Mouse (Mus musculus): ENCODE data around the gene Ccdc8. TPM values are rescaled to one million over a fixed set of nuclear protein-coding genes. Genes with fewer than 3 reads are reported as not detected.
"Not testable (repeated sequence)": the region's sequence is repeated elsewhere in the genome, so short reads cannot be mapped to it uniquely, and the experiment has no call there.

Ccdc8 gene
- total RNA-seq (2021), result 10 to 100 TPM in 1 of 2 experiments, 1 to 10 TPM in 1; 9.8 to 10.3 TPM
- long read RNA-seq, experiment 1, full-length matches to known transcripts, result 3 of 4 reads
- long read RNA-seq, experiment 1, partial matches to known transcripts, result 0 of 4 reads
- long read RNA-seq, experiment 1, other reads (novel, unspliced or antisense), result 1 of 4 reads
- long read RNA-seq, experiment 2, full-length matches to known transcripts, result 2 of 2 reads
- long read RNA-seq, experiment 2, partial matches to known transcripts, result 0 of 2 reads
- long read RNA-seq, experiment 2, other reads (novel, unspliced or antisense), result 0 of 2 reads

- DNase-seq, result no peak
- intact Hi-C loops (cut with DNase I), result no loop called here
These were observed at the start of gene Ccdc8 for GRCm38 (mm10) chr7:16992451-16992807. TSS of gene Ccdc8 (plus strand) at chr7:16992708.

GRCm38 (mm10) chr7:16942861-16943260 is 49.6 kb upstream of the Ccdc8 start:
- no peak for DNase-seq
- intact Hi-C loops (cut with DNase I), result no loop called here

- peak; percentile 85 to 86 for DNase-seq
- intact Hi-C loops (cut with DNase I), result no loop called here
These were observed 48.3 kb upstream of the Ccdc8 start, which contains the start of gene Pnmal2 for GRCm38 (mm10) chr7:16944061-16944807. TSS of gene Pnmal2 (plus strand) at chr7:16944682.

DNA sequence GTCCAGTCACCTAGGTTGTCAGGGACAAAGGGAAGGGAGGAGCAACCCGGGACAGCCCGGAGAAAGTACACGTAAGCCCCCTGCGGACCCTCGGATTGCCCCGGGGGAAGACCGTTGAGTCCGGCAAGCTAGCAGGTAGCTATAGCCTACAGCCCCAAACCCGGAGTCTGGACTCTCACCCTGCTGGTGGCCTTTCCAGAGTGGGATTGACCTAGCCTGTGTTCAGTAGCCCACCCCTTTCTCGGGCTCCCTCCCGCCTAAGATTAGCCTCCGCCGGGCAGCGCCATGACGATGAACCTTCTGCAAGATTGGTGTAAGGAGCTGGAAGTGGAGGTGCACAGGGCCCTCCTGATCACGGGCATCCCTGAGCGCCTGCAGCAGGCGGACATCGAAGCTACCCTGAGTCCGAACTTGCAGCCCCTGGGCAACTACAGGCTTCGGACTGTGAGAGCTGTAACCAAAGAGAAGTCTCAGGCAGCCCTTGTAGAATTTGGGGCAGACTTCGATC is 47.6 kb upstream of the Ccdc8 start:
- intact Hi-C loops (cut with DNase I), result no loop called here
- DNase-seq, result no peak

DNA sequence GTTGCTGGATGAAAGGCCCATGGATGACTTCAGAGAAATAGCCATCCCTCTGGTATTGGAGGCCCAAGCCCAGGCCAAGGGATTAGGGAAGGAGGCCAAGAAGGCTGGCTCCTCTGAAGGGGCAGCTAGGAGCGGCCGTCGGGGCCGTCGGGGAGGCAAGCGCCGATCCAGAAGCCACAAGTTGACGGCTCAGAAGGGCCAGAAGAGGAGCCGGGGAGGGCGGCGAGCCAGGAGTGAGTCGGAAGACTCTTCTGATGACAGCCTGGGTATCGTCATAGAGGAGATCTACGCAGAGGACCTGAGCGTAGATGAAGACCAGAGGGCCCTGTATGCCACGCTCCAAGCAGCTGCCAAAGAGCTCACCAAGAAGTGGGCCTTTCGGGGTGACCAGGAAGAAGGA is 47.1 kb upstream of the Ccdc8 start:
- intact Hi-C loops (cut with DNase I), result no loop called here
- DNase-seq, result no peak

GRCm38 (mm10) chr7:16946441-16947348 is 45.8 kb upstream of the Ccdc8 start:
- intact Hi-C loops (cut with DNase I), result loop anchor here (1.0 kb wide), 1 partner anchor 14 kb away; no protein-coding TSS in a partner anchor
- DNase-seq, result peak; percentile 47 to 48

GRCm38 (mm10) chr7:16947349-16947895 is 45.1 kb upstream of the Ccdc8 start:
- intact Hi-C loops (cut with DNase I), result no loop called here
- DNase-seq, result peak; percentile 41 to 43

GRCm38 (mm10) chr7:16947959-16948361 is 44.5 kb upstream of the Ccdc8 start:
- intact Hi-C loops (cut with DNase I), result no loop called here
- DNase-seq, result peak; percentile 68 to 71

DNA sequence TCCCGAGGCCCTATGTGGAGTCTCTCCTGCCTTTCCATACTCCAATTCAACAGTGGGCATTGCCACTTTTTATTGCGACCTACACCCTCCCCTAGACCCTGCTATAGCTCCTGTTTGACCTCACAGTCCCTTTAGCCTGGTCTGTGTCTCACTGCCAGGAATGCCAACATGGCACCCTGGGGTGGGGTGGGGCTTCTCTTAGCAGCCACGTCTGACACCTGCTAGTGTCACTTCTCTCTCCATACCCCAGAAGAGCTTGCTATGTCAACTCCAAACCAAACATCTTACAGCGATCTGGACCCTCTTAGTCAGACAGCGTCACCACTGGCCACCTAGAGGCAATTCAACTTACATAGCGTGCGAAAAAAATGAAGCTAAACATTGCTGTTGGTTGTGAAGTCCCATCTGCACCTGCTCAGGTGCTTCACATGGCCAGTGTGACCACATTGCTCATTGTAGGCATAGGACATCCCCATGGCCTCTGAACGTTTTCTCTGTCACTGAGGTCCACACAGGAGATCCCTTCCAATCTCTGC is 43.5 kb upstream of the Ccdc8 start:
- intact Hi-C loops (cut with DNase I), result no loop called here
- DNase-seq, result no peak

DNA sequence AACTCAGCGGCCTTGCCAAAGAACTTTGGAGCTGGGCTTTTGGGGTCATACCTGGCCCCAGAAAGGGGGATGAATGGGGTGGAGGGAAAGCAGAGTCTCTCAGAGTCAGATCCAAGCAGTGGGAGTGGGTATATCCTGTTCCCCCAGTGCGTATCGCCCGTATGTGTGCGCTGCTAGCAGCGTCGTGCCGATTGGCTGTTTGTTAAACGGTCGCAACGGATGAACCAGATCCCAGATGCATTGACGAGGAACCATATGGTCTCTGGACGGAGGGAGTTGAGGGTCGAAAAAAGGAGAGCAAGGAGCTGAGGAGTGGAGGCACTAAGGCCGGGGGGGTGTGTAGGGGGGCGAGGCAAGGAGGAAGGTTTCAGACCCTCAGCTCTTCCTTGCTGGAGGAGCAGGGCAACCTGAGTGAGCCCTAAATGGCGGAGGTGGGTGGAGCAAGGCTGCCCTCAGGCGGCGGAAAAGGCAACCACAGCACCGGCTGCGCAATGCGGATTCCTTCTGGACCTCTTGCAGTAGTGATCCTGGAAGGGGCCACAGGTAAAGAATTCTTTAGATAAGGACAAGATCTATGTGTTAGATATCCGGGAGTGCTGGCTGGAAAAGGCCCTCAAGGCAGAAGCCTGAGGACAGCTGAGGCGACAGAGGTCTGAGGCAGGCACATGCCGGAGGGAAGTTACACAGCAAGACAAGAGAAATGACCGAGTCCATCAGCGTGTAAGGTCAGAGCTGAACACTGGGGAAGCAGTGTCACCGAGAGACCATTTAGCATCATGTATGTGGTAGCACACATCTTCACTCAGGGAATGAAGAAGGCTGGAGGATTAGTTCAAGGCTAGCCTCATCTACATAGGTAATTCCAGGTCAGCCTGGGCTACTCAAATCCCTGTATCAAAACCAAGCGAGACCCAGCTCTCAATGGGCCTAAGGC is 42.3 kb upstream of the Ccdc8 start:
- intact Hi-C loops (cut with DNase I), result loop anchor here (1.0 kb wide), 1 partner anchor 49 kb away; no protein-coding TSS in a partner anchor
- DNase-seq, result peak; percentile 78 to 83

DNA sequence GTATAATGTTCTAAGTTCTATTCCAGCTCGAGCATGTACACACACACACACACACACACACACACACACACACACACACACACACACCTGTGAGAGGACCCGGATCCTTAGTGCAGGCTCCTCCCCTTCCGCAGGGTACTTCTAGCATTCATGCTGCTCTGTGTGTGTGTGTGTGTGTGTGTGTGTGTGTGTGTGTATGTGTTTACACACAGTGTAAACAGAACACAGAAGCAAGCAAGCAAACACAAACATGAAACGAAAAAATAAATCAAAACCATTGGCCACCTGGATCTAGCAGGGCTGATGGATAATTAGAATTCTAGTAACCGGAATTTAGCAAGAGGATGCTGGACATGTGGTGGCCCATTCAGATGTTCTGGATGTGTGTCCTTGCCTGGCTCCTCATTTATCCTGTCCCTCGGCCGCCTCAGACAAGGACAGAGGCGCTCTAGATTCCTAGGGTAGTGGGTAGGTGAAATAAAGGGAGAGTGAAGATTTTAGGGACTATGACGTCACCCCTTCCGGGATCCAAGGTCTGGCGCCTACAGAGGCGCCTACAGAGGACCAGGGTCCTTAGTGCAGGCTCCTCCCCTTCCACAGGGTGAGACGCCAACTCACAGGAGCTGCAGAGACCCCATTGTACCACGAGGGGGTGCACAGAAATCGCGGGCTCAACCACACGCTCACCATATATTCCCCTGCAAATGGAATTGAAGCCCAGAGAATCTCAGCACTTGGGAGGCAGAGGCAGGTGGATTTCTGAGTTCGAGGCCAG is 41.5 kb upstream of the Ccdc8 start:
- intact Hi-C loops (cut with DNase I), result loop anchor here (1.0 kb wide), 4 partner anchors 20 to 115 kb away; no protein-coding TSS in a partner anchor
- DNase-seq, result peak; percentile 79 to 85

- DNase-seq; intact Hi-C loops (cut with DNase I): not testable (repeated sequence)
These were observed 38.7 kb upstream of the Ccdc8 start for GRCm38 (mm10) chr7:16953776-16954175.

DNA sequence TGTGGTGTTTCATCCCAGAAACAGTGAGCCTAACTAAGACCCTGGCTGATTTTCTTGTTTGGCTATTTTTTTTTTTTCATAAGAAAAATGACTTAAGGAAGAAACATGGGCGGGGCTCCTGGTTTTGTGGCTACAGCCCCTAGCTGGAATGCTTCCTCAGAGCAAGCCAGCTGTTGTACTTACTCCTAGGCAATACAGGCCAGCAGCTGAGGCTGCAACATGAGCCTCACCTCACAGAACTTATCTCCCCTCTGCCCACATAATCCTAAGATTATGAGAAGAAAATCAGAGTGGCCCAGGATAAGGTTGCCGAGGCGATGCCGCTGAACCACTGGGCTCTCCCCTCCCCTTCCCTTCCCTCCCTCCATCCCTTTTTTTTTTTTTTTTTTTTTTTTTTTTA is 36.8 kb upstream of the Ccdc8 start:
- intact Hi-C loops (cut with DNase I), result no loop called here
- DNase-seq, result no peak

DNA sequence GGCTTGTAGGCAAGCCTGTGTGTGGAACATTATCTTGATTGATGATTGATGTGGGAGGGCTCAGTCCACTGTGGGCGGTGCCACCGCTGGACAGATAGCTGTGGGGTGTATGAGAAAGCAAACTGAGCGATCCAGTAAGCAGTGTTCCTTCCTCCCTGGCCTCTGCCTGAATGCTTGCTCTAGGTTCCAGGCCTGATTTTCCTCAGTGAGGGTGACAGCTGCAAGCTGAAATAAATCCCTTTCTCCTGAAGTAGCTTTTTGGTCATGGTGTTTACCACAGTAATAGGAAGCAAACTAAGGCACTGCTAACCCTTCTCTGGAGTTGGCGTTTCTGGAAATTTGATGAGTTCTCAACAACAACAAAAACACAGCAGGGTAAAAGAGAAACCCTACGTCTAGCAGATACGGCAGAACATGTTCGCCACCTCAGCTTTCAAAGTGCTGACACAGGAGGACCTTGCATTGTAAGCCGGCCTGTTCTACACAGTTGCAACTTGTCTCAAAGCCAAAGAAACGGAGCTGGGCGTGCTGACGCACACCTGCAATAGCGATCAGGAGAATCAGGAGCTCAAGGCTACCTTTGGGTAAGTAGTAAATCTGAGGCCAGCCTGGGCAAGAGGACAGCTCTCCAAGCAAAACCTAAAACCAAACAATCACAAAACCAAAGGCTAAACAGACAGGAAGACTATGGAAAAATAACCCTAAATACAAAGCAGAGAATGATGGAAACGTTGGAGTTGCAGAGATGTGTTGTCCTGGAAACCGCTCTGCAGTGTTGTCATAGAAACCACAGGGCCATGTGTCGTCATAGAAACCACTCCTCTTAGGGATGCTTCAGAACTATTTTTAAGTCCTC is 35.9 kb upstream of the Ccdc8 start:
- DNase-seq, result no peak
- intact Hi-C loops (cut with DNase I), result no loop called here

GRCm38 (mm10) chr7:16959539-16960187 is 32.8 kb upstream of the Ccdc8 start, which contains the start of gene Pnmal1:
TSS of gene Pnmal1 (plus strand) at chr7:16959679.
- intact Hi-C loops (cut with DNase I), result no loop called here
- no peak for DNase-seq

DNA sequence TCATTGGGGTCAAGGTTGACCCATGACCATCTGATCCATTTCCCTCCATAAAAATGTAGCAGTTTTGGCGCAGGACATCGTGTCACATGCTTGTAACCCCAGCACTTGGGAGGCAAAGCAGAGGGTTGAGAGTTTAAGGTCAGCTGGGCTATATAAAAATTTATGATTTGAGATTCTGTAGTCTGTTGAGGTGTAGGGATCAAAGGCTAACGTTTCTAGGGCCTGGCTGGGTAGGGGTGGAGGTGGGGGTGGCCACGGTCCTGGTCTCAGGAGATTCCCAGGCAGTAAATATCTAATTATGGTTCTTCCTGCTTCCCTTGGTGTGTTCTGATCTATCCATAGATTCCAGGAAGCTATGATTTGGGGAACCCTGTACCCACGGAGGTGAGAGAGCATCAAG is 30.8 kb upstream of the Ccdc8 start:
- intact Hi-C loops (cut with DNase I), result no loop called here
- DNase-seq, result no peak

DNA sequence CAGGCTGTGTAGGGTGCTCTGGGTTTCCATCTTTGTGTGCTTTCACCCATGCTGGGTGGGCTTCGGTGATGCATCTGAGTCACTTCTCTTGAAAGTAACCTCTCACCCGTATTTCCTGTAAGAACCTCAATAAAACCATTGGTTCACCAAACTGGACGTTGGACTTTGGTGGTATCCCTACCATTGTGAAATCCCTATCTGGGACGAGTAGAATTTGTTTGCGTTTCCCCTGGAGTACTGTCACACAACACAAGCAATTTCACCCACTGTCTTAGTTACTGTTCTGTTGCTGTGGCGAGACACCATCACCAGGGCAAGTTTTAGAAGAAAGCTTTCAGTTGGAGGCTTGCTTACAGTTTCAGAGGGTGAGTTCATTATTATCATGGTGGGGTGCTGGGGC is 24.1 kb upstream of the Ccdc8 start:
- DNase-seq, result no peak

More for the DNA sequence above, 24.1 kb upstream of the Ccdc8 start:
- intact Hi-C loops (cut with DNase I), result no loop called here

All from heart, postnatal 14 days (tissue).